Mouse (Mus musculus) liver (tissue): ENCODE measurements around the gene Plch2.

ENCODE experiments used
- DNase-seq: peaks from one replicate; pipeline ENCODE4 v3.0.0-alpha.2; 2020; ENCODE audit warnings: mixed read lengths

Plch2 gene

DNA sequence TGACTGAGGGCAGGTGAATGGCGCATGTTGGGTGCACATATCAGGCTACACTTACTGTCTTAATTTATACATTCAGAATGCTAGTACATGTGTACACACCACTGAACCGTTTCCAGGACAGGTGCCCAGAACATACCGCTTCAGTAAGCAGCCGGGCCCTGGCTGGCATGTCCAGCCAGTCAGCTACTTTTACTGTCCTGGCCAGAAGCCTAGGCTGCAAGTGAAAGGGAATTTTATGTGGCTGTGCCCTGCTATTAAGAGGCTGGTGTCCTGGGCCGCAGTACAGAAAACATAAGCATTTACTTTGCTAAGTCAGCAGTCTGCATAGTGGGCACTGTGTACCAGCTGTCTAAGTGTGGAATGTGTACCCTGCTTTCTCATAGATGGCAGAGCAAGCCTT lies 14.3 kb upstream of the Plch2 start:
- DNase-seq: no peak

DNA sequence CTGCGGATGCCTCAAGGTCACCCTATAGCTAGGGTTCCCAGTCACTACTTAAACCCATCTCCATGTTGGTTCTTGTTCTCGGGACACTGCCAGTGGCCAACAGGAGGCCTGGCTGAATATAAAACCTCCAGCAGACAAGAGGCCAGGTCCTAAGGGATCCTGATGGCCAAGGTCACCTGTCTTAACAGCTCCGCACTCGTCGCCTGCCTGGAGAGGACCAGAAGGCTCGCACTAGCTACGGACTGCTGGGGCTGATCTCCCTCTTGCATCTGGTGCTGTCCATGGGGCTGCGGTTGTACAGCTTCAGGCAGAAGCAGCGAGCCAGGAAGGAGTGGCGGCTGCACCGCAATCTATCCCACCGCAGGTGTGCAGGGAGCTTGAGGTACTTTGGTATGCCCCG lies 13.6 kb upstream of the Plch2 start:
- DNase-seq: no peak

DNA sequence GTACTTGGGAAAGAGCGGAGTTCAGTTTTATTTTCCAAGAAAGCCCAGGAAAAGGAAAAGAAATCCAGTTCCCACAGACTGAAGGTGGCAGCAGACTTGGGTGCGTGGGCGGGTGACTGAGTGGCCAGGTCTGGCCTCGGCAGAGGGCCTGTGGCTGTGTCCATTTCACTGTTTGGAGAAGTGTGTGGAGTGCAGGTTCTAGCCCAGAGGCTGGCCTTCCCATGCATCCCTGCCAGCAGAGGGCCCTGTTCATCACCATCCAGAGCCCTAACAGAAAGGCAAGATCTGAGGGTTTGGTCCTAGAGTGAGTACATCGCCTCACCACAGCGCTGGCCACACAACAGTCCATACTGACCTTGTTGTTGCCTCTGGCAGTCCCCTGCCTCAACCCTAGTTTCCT lies 12.6 kb upstream of the Plch2 start:
- DNase-seq: no peak

DNA sequence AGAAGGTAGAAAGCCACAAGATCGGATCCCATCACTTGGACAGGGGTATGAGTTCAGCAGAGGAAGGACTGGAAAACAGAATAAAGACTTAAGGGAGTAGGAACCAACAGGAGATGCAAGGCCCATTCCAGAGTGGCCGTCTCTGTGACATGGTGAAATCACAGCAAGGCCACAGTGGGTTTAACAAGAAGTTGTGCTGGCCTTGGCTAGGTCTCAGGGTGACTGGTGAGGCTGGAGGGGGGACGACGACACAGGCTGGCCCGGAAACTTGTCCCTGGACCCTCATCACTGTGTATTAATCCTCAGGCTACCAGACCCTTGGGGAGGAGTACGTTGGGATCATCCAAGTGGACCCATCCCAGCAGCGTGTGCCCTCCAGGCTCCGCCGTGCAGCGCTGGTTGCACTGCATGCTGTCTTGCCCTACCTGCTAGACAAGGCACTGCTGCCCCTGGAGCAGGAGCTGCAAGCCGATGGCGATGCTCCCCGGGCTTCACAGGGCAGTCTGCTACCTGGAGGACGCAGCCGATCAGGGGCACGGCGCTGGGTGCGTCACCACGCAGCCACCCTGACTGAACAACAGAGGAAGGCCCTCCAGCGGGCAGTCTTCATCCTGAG lies 11.9 kb upstream of the Plch2 start:
- no peak for DNase-seq

DNA sequence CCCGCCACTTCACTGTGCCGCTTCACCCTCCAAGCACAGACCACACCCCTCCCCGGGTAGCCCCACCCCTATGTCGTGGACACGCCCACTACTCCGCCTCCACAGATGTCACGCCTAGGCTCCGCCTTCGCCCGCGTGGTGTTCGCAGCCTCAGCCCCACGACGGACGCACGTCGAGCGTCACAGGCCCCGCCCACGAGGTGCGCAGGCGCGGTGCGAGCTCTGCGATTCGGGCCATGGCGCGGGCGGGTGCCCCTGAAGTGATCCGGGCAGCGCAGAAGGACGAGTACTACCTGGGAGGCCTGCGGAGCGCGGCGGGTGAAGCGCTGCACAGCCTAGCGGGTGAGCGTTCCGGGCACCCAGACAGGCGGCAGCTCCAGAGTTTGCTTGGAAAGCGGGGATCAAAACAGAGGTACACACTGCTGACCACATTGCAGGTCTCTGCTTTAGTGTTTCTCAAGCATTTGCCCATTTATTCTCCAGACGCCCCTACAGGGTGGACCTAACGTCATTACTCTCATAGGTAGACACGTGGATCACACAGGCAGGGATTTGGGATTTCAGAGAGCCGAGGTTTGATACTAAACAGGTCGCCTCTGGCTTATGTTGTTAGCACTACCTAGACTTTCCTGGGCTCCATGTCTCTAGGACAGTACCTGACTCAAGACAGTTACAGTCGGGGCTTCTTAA lies 10.4 kb upstream of the Plch2 start, which contains the start of gene Pex10:
Gene Pex10 (plus strand): TSS at position 183 of the 689 bp plus-strand sequence.
- peak; percentile 99 for DNase-seq

DNA sequence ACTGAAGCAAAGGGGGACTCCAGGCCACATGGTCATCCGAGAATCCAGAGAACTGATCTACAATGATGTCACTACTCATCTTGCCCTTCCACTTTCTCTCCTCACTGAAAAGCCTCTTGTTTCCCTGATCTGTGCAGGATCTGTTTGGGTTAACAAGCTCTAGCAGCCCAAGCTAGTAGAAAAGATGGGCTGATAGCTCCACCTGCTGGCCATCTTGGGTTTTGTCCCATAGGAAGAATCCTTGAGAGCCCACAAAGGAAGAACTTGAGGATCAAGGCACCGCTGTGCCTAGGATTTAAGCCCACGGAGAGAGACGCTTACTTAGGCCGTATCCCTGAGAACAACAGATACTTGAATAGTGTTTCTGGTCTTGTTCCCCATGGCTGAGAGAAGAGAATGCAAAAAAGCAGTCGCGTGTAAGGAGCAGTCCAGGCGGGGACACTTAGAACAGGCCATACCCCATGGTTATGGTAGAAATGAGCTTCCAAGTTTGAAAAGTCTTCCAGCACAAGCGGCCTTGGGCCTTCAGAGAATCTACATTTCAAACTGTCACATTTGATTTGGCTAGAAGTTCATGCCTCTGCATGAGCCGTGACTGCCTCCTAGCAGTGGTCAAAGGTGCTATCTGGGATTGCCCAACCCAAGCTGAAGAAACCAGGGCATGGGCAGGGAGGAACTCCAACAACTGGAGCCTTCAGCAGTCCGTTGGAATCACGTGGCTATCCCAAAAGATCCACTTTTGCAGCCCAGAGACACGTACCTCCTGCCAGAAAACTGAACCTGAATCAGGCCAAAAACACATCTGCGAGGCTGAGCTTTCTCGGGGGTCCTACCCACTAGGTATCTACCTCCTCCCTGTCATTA lies 9.6 kb upstream of the Plch2 start:
- DNase-seq: peak; percentile 88

DNA sequence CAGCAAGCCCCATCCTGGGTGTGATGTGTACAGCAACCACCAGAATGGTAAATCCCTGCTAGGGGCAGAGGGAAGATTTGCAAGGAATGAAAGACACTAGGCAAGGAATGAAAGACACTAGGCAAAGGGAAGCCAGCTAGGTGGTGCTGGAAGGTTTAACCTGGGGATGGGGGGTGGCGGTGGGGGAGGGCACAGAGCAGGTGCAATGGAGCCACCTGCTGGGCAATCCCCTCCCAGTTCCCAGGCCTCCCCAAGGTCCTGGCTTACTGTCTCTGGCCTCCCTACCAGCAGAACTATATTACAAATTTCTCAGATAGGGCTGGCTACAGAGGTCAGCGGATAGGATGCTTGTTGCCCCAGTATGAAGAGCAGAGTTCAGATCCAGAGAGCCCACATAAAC lies 7.9 kb upstream of the Plch2 start:
- DNase-seq: no peak

DNA sequence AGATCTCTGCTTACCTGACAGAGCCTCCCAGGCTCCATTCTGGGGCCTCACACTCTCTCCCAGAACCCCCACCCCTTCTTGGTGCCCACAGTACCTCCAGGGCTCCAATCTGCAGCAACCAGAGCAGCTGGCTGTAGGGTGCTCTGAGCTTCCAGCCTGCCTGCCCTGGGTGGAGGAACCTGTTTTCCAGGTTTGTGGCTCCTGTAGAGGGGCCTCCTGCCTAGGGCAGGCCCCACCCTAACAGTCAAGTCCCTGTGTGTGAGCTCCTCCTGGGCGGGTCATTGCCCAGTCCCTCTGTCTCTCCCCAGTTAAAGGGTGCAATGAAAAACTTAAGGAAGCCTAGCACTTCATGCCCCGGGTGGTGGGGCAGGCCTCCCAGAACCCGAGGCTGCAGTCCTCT lies 7.3 kb upstream of the Plch2 start:
- DNase-seq: no peak

DNA sequence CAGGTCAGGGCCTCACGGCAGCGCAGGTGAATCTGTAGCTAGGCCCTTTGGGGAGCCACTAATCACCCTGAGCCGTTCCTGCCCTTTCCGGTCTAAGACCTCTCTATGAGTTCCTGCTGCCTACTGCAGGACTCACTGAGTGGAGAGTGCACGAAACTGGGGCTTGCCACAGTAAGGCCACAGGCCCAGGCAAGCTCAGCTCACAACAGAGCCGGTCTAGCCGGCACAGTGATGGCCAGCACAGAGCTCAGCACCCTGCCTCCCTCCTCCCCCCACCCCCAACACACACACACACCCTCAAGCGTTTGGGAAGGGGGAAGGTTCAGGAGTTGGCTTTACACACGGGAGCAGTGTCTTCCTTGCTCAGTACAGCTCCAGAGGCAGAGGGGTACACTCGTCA lies 1.7 kb upstream of the Plch2 start:
- no peak for DNase-seq

DNA sequence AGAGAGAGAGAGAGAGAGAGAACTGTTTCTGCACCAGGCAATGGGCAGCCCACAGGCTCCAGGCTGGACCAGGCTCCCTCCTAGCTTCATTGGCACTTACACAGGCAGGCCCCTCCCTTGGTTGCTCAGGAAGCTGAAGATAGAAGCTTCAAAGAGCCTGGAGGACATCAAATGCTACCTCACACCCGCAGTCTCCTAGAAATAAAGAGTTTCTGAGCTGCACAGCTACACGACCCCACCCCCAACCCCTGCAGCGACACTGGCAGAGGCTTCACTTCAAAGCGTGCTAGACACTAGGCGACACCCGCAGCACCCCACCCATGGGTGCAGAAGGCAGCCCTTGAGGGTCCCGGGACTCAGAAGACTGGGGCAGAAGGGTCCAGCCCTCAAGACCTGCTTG lies 6.5 kb downstream of the Plch2 start:
- no peak for DNase-seq

DNA sequence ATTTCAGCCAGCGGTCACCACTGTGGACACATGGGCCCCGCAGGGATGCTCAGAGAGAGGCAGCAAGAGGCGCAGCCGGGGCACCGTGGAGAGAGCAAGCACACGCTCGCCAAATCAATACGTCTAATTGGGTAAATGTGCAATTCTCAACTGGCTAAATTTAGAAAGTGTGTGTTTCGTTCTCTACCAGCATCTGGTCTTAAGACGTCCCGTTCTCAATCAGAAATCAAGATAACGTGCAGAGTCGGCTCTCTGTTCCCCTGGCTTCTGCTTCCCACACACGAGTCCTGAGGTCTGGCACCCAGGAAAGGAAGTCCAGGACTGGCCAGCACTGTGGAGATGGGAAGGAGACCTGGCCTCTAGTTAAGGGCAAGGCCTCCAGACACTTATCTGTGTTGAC lies 9.9 kb downstream of the Plch2 start:
- no peak for DNase-seq

DNA sequence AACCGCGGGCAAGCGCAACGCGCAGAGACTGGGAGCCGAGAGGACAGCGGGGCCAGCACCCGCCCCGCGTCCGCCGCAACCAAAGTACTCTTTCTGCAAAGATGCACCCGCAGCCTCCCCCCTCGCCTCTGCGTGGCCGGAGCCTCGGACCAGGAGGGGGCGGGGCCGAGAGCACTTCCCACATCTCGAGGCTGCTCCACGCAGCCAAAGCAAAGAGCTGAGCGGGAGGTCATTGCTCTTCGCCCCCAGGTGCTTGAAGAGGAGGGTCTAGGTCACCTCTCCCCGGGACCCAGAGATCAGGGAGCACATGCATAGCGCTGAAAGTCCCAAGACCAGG lies 13.3 kb downstream of the Plch2 start:
- no peak for DNase-seq

DNA sequence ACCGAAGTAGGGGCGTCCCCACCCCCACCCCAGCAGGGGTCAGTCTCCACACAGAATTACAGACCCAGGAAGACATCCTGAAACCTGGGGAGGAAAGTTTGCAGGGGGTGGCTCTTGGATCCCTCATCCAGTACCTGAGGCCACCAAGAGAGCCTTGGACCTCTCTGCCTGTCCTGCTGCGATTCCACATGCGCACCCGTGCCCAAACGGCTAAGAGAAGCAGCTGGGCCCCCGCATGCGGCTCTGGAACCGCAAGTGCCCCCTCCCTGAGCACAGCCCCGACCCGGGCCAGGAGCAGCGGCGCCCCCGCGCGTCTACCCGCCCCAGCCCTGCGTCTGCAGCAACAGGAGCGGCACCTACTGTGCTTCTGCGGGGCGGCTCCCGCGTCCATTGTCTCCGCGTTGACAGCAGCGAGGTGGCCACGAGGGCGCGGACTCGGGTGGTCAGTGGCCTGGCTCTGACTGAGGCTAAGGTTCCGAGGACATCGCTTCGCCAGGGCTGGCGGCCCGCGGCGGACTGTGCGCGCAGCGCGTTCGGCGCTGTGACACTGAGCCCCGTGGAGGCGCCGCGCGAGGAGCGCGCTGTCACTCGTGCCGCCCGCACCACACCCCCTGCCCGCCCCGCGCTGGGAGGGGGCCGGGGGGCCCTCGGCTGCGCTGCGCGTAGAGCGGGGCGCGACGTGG lies 13.8 kb downstream of the Plch2 start:
- no peak for DNase-seq

DNA sequence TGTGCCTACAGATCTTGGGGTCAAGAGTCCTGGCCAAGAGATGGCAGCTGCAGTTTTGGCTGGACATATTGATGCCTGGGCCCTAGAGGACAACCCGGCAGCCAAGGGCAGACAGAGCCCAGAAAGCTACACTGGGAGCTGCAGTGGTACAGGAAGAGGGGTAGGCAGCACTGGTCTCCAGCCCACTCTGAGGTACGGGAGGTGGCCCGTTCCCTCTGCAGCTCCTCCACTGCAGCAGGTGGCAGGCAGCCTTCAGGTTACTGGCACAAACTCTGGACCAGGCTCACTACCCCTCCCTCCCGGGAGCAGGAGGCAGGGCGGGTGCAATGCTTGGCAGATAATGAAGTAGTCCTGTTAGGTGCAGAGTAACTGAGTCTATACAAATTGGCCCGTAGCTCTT lies 15.9 kb downstream of the Plch2 start:
- DNase-seq: no peak

DNA sequence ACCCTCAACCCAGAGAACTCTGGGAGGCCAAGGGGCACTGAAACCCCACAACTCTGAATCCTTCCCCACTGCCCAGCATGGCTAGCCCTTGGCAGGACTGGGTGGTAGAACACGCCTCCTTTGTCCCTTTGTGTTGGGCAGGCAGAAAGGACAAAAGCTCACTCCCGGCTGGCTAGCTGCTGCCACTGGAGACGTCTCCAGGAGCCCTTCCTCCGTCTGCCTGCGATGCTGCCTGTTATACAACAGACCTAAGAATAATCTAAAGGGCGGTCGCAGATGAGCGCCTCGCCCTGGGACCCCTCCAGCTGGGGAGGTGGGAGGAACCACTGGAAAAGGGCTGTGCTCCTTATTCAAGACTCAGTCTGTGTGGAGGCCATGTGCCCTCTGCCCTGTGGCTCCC lies 16.4 kb downstream of the Plch2 start:
- no peak for DNase-seq

DNA sequence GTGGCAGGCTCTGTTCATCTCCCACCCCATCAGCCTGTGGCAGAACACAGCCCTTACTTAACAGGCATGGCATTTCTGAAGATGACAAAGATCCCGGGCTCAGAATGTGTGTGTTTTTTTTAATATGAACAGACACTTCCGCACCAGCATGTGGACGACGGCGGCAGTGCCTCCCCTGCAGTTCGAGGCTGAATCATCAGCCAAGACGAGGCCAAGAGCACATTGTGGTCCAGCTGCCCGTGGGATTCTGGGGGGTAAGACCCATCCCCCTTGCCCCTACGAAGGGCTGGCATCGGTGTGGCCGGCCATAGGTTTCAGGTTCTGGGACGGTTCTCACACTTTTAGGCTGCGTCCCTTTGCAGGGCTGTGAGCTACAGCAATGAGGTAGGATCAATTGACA lies 21.8 kb downstream of the Plch2 start:
- DNase-seq: no peak

DNA sequence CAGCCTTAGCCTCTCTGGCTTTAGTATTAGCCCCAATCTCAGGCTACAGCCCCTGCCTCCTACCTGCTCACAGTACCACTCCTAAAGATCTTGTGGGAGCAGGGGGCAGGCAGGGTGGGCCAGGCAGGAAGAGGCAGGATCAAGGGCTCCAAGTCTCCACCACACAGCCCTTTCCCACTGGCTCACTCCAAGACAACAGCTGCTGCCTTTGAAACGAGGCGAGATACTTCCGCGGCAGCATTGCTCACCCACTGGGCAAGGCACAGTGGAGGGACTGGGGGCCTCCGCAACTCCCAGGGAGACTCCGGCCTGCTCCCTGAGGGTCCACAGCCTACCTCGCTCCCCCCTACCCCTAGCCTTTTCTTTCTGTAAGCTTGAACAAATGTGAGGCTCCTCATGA lies 22.4 kb downstream of the Plch2 start:
- no peak for DNase-seq

DNA sequence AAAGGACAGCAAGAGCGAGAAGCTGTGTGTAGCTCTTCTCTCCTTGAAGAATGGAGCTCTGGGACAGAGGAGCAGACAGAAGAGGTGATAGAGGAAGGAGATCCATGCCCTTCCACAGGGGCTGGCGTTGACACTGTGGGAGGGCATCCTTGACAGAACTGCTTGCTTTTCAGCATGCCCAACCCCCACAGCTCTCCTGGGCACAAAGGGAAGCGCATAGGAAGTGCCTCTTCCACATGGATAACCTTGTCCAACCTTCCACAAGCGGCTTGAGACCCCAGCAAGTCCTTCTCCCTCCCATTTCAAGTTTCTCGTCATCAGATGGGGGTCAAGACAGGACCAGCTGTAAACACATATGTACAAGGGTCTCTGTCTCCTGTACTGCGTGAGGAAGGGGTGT lies 23.5 kb downstream of the Plch2 start:
- DNase-seq: no peak

DNA sequence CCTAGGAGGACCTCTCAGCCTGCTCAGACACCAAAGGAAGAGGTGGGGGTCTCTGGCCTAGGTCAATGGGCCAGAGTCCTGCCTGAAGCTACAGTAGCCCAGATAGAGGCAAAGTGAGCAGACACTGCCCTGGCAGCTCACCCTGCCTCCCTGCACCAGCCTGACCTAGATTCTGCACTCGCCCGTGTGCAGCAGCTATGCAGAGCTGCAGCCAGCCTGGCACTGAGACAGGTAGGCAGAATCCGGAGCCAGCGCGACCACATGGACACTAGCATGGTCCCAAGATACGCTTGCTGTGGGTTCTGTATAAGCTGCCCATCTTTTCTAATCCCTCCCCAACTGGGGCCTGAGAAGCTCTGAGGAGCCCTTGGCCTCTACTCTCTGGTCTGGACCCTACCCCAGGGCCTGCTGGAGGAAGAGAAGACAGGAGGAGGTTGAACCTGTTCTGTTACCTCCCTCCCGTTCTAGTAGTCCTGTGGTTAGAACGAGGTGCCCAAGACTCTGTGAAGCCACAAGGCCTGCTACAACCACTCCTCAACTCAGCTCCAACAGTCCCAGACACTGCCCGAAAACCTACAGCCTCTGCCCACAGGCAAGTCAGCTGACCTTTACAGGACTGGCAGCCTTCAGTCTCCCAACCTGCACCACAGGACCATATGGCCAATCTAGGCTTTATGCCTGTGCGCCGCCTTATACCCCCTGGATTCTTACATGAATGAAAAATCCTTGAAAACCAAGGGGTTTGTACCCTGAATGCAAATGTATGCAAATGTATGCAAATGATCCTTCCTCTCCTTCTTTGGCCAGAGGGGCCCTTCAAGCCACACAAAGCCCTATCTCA lies 32.2 kb downstream of the Plch2 start:
- DNase-seq: no peak

DNA sequence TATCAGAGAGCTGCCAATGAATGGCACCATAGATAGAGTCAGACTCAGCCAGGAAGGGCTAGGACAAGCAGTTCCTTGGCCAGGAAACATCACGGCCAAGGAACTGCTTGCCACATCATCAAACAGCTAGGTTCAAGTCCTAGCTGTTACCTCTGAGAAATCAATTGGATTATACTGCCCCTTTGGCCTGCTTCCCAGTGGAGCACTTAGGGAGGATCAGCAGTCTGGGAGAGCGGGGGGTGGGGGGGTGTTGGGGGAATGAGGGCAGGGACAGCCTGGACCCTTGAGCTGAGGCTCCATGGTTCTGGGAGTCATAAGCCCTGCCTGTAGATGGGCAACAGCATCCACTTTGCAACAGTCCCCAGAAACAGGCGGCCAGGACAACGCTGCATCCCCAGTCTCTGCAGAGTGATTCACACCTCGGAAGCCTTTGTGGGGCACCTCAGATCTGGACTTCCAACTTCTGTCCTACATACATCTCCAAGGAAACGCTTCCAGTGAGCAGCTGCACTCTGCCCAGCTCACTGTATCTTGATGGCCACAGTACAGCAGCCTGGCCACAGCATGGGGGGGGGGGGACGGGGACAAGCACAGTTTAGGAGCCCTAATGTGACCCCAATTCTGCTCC lies 34.2 kb downstream of the Plch2 start:
- DNase-seq: no peak

DNA sequence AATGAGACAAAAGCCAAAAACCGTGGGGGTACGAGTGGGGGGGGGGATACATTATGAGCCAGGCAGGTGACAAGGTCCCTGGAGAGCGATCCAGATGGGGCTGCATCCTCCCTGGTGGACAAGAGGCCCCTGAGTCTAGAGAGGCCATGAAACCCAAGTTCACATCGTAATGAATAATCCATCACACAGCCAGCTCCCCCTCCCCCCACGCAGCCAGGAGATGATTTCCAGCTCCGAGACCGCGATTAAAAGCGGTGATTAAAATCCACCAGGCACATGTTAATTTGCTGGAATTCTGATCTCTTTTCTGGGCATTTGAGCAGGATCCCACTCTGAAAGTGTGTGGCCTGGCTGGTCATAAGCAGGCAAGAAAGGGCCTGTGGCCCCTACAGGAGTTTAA lies 35.8 kb downstream of the Plch2 start:
- DNase-seq: no peak

DNA sequence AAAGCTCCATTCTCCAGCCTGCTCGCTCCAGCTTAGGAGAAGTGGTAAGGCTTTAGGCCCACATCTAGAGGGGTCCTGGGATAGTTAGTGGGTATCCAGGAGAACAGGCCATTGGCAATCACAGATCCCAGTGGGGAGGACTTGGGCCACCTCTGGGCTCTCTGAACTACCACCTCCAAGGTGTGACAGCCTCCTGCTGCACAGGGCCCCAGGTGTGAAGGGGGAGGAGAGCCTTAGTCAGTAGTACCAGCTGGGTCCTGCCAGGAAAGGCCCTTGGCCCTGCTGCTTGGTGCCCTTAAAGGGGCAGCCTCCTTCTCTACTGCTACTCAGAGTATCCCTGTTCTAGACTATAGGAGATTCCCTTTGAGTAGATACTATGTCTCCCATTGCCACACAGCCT lies 36.4 kb downstream of the Plch2 start:
- no peak for DNase-seq
